Mouse (Mus musculus): ENCODE results near the gene Lman2. TPM values are rescaled to one million over a fixed set of nuclear protein-coding genes. Genes with fewer than 3 reads are reported as not detected.

Gene Lman2
- polyA plus RNA-seq, 1 experiment from 2014 or later, result 71.6 TPM

GRCm38 (mm10) chr13:55321434-55322129, 41.0 kb downstream of the Lman2 start, which contains the start of gene Rab24:
Gene Rab24, minus strand, starts transcription at chr13:55321946.
- Histone ChIP-seq H3K36me3 (peaks cover 67% of the 10 kb centered on the region), H3K27me3 (no peaks in the 10 kb centered on the region), H3K4me3 (peak within 1 kb of the TSS; percentile 79), H3K9me3 (replicated peaks) (no peaks in the 10 kb centered on the region), H3K9ac (peak within 1 kb of the TSS; percentile 92), H3K4me1 (replicated peaks) (peaks cover 34% of the 10 kb centered on the region), H3K27ac (peak within 1 kb of the TSS; percentile 87), H3K4me2 (peak within 1 kb of the TSS; percentile 83)
- ATAC-seq (replicated peaks; ENCODE audit: insufficient number of reproducible peaks, insufficient read depth, low FRiP score, low read depth), result peak; percentile 89
- under 1% methylated on average over 73 of the region's 73 CpGs for WGBS

GRCm38 (mm10) chr13:55319931-55320533, 42.6 kb downstream of the Lman2 start, which contains the start of gene Prelid1:
Gene Prelid1, plus strand, starts transcription at chr13:55320500.
- H3K4me1 ChIP-seq (replicated peaks), result peaks cover 34% of the 10 kb centered on the region
- no peaks in the 10 kb centered on the region for H3K9me3 ChIP-seq (replicated peaks)
- peak within 1 kb of the TSS; percentile 87 for H3K27ac ChIP-seq
- 48% methylated on average over 4 of the region's 4 CpGs for WGBS
- H3K9ac ChIP-seq, result peak within 1 kb of the TSS; percentile 92
- no peaks in the 10 kb centered on the region for H3K27me3 ChIP-seq
- H3K36me3 ChIP-seq, result peaks cover 67% of the 10 kb centered on the region
- H3K4me2 ChIP-seq, result peak within 1 kb of the TSS; percentile 83
- peak within 1 kb of the TSS; percentile 79 for H3K4me3 ChIP-seq
- no peak for ATAC-seq (replicated peaks; ENCODE audit: insufficient number of reproducible peaks, insufficient read depth, low FRiP score, low read depth)

- ATAC-seq (replicated peaks; ENCODE audit: insufficient number of reproducible peaks, insufficient read depth, low FRiP score, low read depth), result no peak
- Histone ChIP-seq H3K9me3 (replicated peaks) (no peaks in the 10 kb centered on the region), H3K4me1 (replicated peaks) (peaks cover 26% of the 10 kb centered on the region), H3K36me3 (peaks cover 69% of the 10 kb centered on the region), H3K4me3 (no peak overlapping the region), H3K27me3 (no peaks in the 10 kb centered on the region), H3K9ac (no peak overlapping the region), H3K27ac (no peak overlapping the region), H3K4me2 (no peak overlapping the region)
- 80% methylated on average over 3 of the region's 3 CpGs for WGBS
Observed at GRCm38 (mm10) chr13:55318351-55318750, 44.2 kb downstream of the Lman2 start.

GRCm38 (mm10) chr13:55314891-55315412, 47.6 kb downstream of the Lman2 start:
- no peaks in the 10 kb centered on the region for H3K9me3 ChIP-seq (replicated peaks)
- H3K4me1 ChIP-seq (replicated peaks), result peaks cover 4% of the 10 kb centered on the region; the same call in 1 of the 2 replicates
- H3K9ac ChIP-seq, result no peak overlapping the region
- H3K36me3 ChIP-seq, result peaks cover 96% of the 10 kb centered on the region
- 76% methylated on average over 2 of the region's 2 CpGs for WGBS
- H3K27me3 ChIP-seq, result no peaks in the 10 kb centered on the region
- H3K4me2 ChIP-seq, result no peak overlapping the region
- no peak for ATAC-seq (replicated peaks; ENCODE audit: insufficient number of reproducible peaks, insufficient read depth, low FRiP score, low read depth)
- no peak overlapping the region for H3K4me3 ChIP-seq
- H3K27ac ChIP-seq, result no peak overlapping the region

GRCm38 (mm10) chr13:55313051-55313450, 49.5 kb downstream of the Lman2 start:
- H3K27me3 ChIP-seq, result no peaks in the 10 kb centered on the region
- H3K4me2 ChIP-seq, result no peak overlapping the region
- no peak for ATAC-seq (replicated peaks; ENCODE audit: insufficient number of reproducible peaks, insufficient read depth, low FRiP score, low read depth)
- no peaks in the 10 kb centered on the region for H3K4me1 ChIP-seq (replicated peaks)
- H3K9me3 ChIP-seq (replicated peaks), result no peaks in the 10 kb centered on the region
- peaks cover 90% of the 10 kb centered on the region for H3K36me3 ChIP-seq
- no peak overlapping the region for H3K27ac ChIP-seq
- H3K9ac ChIP-seq, result no peak overlapping the region
- no peak overlapping the region for H3K4me3 ChIP-seq
- 85% methylated on average over 9 of the region's 9 CpGs for WGBS

- WGBS, result 88% methylated on average over 8 of the region's 8 CpGs
- H3K9ac ChIP-seq, result no peak overlapping the region
- H3K36me3 ChIP-seq, result peaks cover 90% of the 10 kb centered on the region
- H3K27ac ChIP-seq, result no peak overlapping the region
- no peak for ATAC-seq (replicated peaks; ENCODE audit: insufficient number of reproducible peaks, insufficient read depth, low FRiP score, low read depth)
- H3K4me1 ChIP-seq (replicated peaks), result no peaks in the 10 kb centered on the region
- H3K4me2 ChIP-seq, result no peak overlapping the region
- no peaks in the 10 kb centered on the region for H3K27me3 ChIP-seq
- no peak overlapping the region for H3K4me3 ChIP-seq
- H3K9me3 ChIP-seq (replicated peaks), result no peaks in the 10 kb centered on the region
Observed at GRCm38 (mm10) chr13:55312028-55312630, 50.5 kb downstream of the Lman2 start.

- no peaks in the 10 kb centered on the region for H3K4me1 ChIP-seq (replicated peaks)
- H3K27me3 ChIP-seq, result no peaks in the 10 kb centered on the region
- H3K36me3 ChIP-seq, result peaks cover 88% of the 10 kb centered on the region
- H3K4me3 ChIP-seq, result no peak overlapping the region
- H3K27ac ChIP-seq, result no peak overlapping the region
- H3K4me2 ChIP-seq, result no peak overlapping the region
- H3K9ac ChIP-seq, result no peak overlapping the region
- no peak for ATAC-seq (replicated peaks; ENCODE audit: insufficient number of reproducible peaks, insufficient read depth, low FRiP score, low read depth)
- 87% methylated on average over 5 of the region's 5 CpGs for WGBS
- no peaks in the 10 kb centered on the region for H3K9me3 ChIP-seq (replicated peaks)
Observed at GRCm38 (mm10) chr13:55300913-55301312, 61.7 kb downstream of the Lman2 start.

DNA sequence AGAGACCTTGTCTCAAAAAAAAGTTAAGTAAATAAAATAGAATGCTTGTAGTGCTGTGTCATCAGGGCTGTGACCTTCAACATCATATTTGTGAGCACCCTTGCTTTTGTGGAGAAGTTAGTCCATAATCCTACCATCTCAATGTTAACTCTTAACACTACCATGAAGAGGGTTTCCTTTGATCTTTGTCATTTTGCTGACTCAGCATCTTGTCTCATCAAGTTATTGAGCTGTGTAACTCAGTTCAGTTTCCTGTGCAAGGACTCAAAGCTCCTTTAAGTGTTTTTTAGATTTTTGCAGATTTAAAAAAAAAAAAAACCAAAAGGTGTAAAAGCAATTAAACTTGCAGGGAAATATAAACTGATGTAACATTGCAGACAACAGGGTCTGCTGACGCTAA, 65.8 kb downstream of the Lman2 start:
- no peak overlapping the region for H3K27ac ChIP-seq
- 97% methylated on average over 1 of the region's 1 CpGs for WGBS
- ATAC-seq (replicated peaks; ENCODE audit: insufficient number of reproducible peaks, insufficient read depth, low FRiP score, low read depth), result no peak
- H3K36me3 ChIP-seq, result peaks cover 89% of the 10 kb centered on the region
- no peak overlapping the region for H3K4me2 ChIP-seq
- H3K4me1 ChIP-seq (replicated peaks), result no peaks in the 10 kb centered on the region
- H3K9ac ChIP-seq, result no peak overlapping the region
- no peaks in the 10 kb centered on the region for H3K9me3 ChIP-seq (replicated peaks)
- H3K27me3 ChIP-seq, result no peaks in the 10 kb centered on the region
- no peak overlapping the region for H3K4me3 ChIP-seq

Other genes starting within 250 kb of the Lman2 start
- not detected in 2 replicates for gene Gm17617, start 229.2 kb downstream of the Lman2 start, polyA plus RNA-seq (2015; fragmentation: Nextera tagmentation; extraction: Ambion mirVana)
- gene Fgfr4, start 210.1 kb downstream of the Lman2 start, polyA plus RNA-seq (2015; fragmentation: Nextera tagmentation; extraction: Ambion mirVana), result 0.72 and 2.0 TPM in 2 replicates
- 41.5 and 42.5 TPM in 2 replicates for gene Nsd1, start 153.0 kb downstream of the Lman2 start, polyA plus RNA-seq (2015; fragmentation: Nextera tagmentation; extraction: Ambion mirVana)
- gene Prelid1, start 42.3 kb downstream of the Lman2 start, polyA plus RNA-seq (2015; fragmentation: Nextera tagmentation; extraction: Ambion mirVana), result 285 and 333 TPM in 2 replicates
- 63.9 and 74.2 TPM in 2 replicates for gene Rab24, start 40.8 kb downstream of the Lman2 start, polyA plus RNA-seq (2015; fragmentation: Nextera tagmentation; extraction: Ambion mirVana)
- gene Mxd3, start 33.0 kb downstream of the Lman2 start, polyA plus RNA-seq (2015; fragmentation: Nextera tagmentation; extraction: Ambion mirVana), result 21.8 and 28.7 TPM in 2 replicates
- gene Rgs14, start 6.9 kb upstream of the Lman2 start, polyA plus RNA-seq (2015; fragmentation: Nextera tagmentation; extraction: Ambion mirVana), result 0.42 and 1.9 TPM in 2 replicates
- not detected in 2 replicates for gene Slc34a1, start 35.4 kb upstream of the Lman2 start, polyA plus RNA-seq (2015; fragmentation: Nextera tagmentation; extraction: Ambion mirVana)
- gene Pfn3, start 52.4 kb upstream of the Lman2 start, polyA plus RNA-seq (2015; fragmentation: Nextera tagmentation; extraction: Ambion mirVana), result not detected in 2 replicates
- 0.10 and 1.2 TPM in 2 replicates for gene F12, start 64.0 kb upstream of the Lman2 start, polyA plus RNA-seq (2015; fragmentation: Nextera tagmentation; extraction: Ambion mirVana)
- gene Grk6, start 82.3 kb upstream of the Lman2 start, polyA plus RNA-seq (2015; fragmentation: Nextera tagmentation; extraction: Ambion mirVana), result 15.5 and 24.7 TPM in 2 replicates
- gene Prr7, start 101.5 kb upstream of the Lman2 start, polyA plus RNA-seq (2015; fragmentation: Nextera tagmentation; extraction: Ambion mirVana), result 0.18 and 0.30 TPM in 2 replicates
- gene Dbn1, start 125.3 kb upstream of the Lman2 start, polyA plus RNA-seq (2015; fragmentation: Nextera tagmentation; extraction: Ambion mirVana), result 60.1 and 77.2 TPM in 2 replicates
- gene Pdlim7, start 150.9 kb upstream of the Lman2 start, polyA plus RNA-seq (2015; fragmentation: Nextera tagmentation; extraction: Ambion mirVana), result 221 and 251 TPM in 2 replicates
- 1.3 and 3.0 TPM in 2 replicates for gene Dok3, start 166.5 kb upstream of the Lman2 start, polyA plus RNA-seq (2015; fragmentation: Nextera tagmentation; extraction: Ambion mirVana)
- gene Ddx41, start 173.9 kb upstream of the Lman2 start, polyA plus RNA-seq (2015; fragmentation: Nextera tagmentation; extraction: Ambion mirVana), result 23.6 and 34.7 TPM in 2 replicates
- 17.1 and 22.6 TPM in 2 replicates for gene Fam193b, start 208.3 kb upstream of the Lman2 start, polyA plus RNA-seq (2015; fragmentation: Nextera tagmentation; extraction: Ambion mirVana)
- 103 TPM in 2 replicates for gene Tmed9, start 210.9 kb upstream of the Lman2 start, polyA plus RNA-seq (2015; fragmentation: Nextera tagmentation; extraction: Ambion mirVana)
- gene B4galt7, start 237.1 kb upstream of the Lman2 start, polyA plus RNA-seq (2015; fragmentation: Nextera tagmentation; extraction: Ambion mirVana), result 16.5 and 23.4 TPM in 2 replicates

All from heart, embryonic 15.5 days (tissue).